Mouse (Mus musculus): Measurements from ENCODE around the gene Daam1.

- TF ChIP-seq CTCF (IDR thresholded peaks at IDR 0.05; ENCODE audit: extremely low read depth, insufficient read depth, insufficient read length, insufficient replicate concordance) (no peak), POLR2A (IDR thresholded peaks at IDR 0.05; ENCODE audit: low read depth, low read length) (no peak)
These were observed 101.8 kb downstream of the Daam1 start for GRCm38 (mm10) chr12:71932433-71933386.

Measured in spleen, adult 2 months (tissue).